Mouse (Mus musculus): ENCODE measurements around the gene Tmem179.

The Tmem179 gene

GRCm38 (mm10) chr12:112516697-112517337 lies at the start of gene Tmem179:
Gene Tmem179, minus strand, starts transcription at chr12:112516747.
- in situ Hi-C loops (cut with MboI): no loop called here

- in situ Hi-C loops (cut with MboI): no loop called here
Measured at GRCm38 (mm10) chr12:112563011-112563410, 46.5 kb upstream of the Tmem179 start.

GRCm38 (mm10) chr12:112562462-112562861 lies 45.9 kb upstream of the Tmem179 start:
- in situ Hi-C loops (cut with MboI): no loop called here

GRCm38 (mm10) chr12:112561163-112561562 lies 44.6 kb upstream of the Tmem179 start:
- in situ Hi-C loops (cut with MboI): no loop called here

- in situ Hi-C loops (cut with MboI): no loop called here
Measured at GRCm38 (mm10) chr12:112560176-112560797, 43.7 kb upstream of the Tmem179 start.

- in situ Hi-C loops (cut with MboI): no loop called here
Measured at GRCm38 (mm10) chr12:112559671-112560070, 43.1 kb upstream of the Tmem179 start.

- in situ Hi-C loops (cut with MboI): no loop called here
Measured at GRCm38 (mm10) chr12:112559231-112559630, 42.7 kb upstream of the Tmem179 start.

- in situ Hi-C loops (cut with MboI): no loop called here
Measured at GRCm38 (mm10) chr12:112557219-112557618, 40.7 kb upstream of the Tmem179 start.

GRCm38 (mm10) chr12:112556531-112557060 lies 40.0 kb upstream of the Tmem179 start:
- in situ Hi-C loops (cut with MboI): no loop called here

- in situ Hi-C loops (cut with MboI): loop anchor here (5.0 kb wide), 1 partner anchor 62 kb away; no protein-coding TSS in a partner anchor
Measured at GRCm38 (mm10) chr12:112554900-112555299, 38.4 kb upstream of the Tmem179 start.

- in situ Hi-C loops (cut with MboI): loop anchor here (5.0 kb wide), 1 partner anchor 65 kb away; no protein-coding TSS in a partner anchor
Measured at GRCm38 (mm10) chr12:112552520-112552919, 36.0 kb upstream of the Tmem179 start.

- in situ Hi-C loops (cut with MboI): loop anchor here (5.0 kb wide), 1 partner anchor 65 kb away; no protein-coding TSS in a partner anchor
Measured at GRCm38 (mm10) chr12:112551861-112552375, 35.4 kb upstream of the Tmem179 start.

- in situ Hi-C loops (cut with MboI): no loop called here
Measured at GRCm38 (mm10) chr12:112549287-112549686, 32.7 kb upstream of the Tmem179 start.

GRCm38 (mm10) chr12:112546110-112546509 lies 29.6 kb upstream of the Tmem179 start:
- in situ Hi-C loops (cut with MboI): no loop called here

GRCm38 (mm10) chr12:112544946-112545701 lies 28.6 kb upstream of the Tmem179 start:
- in situ Hi-C loops (cut with MboI): no loop called here

GRCm38 (mm10) chr12:112543941-112544340 lies 27.4 kb upstream of the Tmem179 start:
- in situ Hi-C loops (cut with MboI): no loop called here

- in situ Hi-C loops (cut with MboI): no loop called here
Measured at GRCm38 (mm10) chr12:112542920-112543300, 26.4 kb upstream of the Tmem179 start.

- in situ Hi-C loops (cut with MboI): no loop called here
Measured at GRCm38 (mm10) chr12:112542257-112542919, 25.8 kb upstream of the Tmem179 start.

- in situ Hi-C loops (cut with MboI): no loop called here
Measured at GRCm38 (mm10) chr12:112541483-112542091, 25.0 kb upstream of the Tmem179 start.

GRCm38 (mm10) chr12:112540321-112540720 lies 23.8 kb upstream of the Tmem179 start:
- in situ Hi-C loops (cut with MboI): no loop called here

GRCm38 (mm10) chr12:112539466-112539965 lies 23.0 kb upstream of the Tmem179 start:
- in situ Hi-C loops (cut with MboI): no loop called here
